Mouse (Mus musculus): Measurements from ENCODE around the gene Acsf3. TPM values are rescaled to one million over a fixed set of nuclear protein-coding genes. Genes with fewer than 3 reads are reported as not detected.

Gene Acsf3
- total and polyA plus RNA-seq, 3 experiments = 2.2 to 10.4 (median 9.0) TPM

DNA sequence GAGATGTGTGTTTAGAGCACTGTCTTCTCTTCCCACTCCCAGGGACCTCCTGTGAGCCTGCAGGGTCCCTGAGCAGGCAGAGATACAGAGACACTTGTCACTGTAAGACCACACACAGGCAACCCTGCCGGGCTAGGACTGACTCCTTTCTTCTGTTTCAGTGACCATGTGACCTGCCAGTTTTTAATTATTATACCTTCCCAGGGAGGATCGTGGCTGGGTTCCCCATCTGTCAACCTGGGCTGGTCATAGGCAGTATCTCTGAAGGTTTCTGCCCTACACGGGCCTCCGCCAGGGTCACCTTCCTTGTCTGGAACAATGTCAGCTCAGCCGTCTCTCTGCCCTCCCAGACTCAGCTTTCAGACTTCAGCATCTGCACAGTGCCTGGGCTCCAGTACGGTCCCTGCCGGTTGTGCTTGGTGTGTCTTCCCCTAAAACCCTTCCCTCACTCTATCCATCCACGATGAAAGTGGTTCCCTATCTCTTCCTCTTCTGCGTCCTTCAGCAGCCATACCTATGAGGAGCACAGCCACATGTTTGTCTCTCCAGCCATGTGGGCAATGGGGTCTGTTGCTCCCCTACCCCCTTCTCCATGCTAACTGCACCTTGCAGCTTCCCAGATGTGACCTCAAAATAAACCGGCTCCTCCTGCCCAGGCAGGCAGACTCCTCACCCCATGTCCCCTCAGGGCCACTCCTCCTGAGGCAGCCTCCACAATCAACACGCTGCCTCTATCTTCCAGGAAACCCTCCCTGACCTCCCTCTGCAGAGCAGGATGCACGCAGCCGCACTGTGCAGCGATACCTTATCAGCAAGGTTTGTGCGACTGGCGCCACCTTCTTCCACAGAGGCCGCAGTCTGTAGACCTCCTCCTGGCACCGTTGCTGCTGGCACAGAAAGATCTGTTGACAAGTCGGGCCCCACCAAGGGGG is 39.5 kb upstream of the Acsf3 start:
- no peak for TF ChIP-seq TCF12 (IDR thresholded peaks at IDR 0.05; ENCODE audit: low read depth, low read length)
- TF ChIP-seq ETS1 (conservative IDR thresholded peaks at IDR 0.05; ENCODE audit: low read depth, low read length) = no peak
- TF ChIP-seq RCOR1 (conservative IDR thresholded peaks at IDR 0.05; ENCODE audit: low read depth, low read length) = no peak
- TF ChIP-seq POLR2A (IDR thresholded peaks at IDR 0.05; ENCODE audit: low read depth, low read length) = no peak
- no peaks in the 10 kb centered on the region for H3K9me3 ChIP-seq (replicated peaks; ENCODE audit: low read length)
- H3K27me3 ChIP-seq (replicated peaks) = peaks cover 4% of the 10 kb centered on the region
- H3K4me2 ChIP-seq (ENCODE audit: insufficient read depth, low read depth, poor library complexity, severe bottlenecking) = no peak overlapping the region
- in situ Hi-C loops (cut with MboI; ENCODE audit: low pct_ligation_motif_present, low pct_unique_long_range_greater_than_20kb, low sequenced_read_pairs) = no loop called here
- H3K36me3 ChIP-seq (replicated peaks in 1 of 2; ENCODE audit: control insufficient read depth in 1 of 2, insufficient read depth in 1 of 2, low read length in 1 of 2) = no peaks in the 10 kb centered on the region
- no peak for DNase-seq (ENCODE audit: extremely low read depth)
- H3K79me2 ChIP-seq (replicated peaks; ENCODE audit: control insufficient read depth, extremely low read depth, insufficient read depth, poor library complexity, severe bottlenecking) = no peaks in the 10 kb centered on the region
- H3K4me1 ChIP-seq (ENCODE audit: control insufficient read depth in 1 of 2, insufficient read depth in 2 of 2) = peaks cover 11 to 29% of the 10 kb centered on the region in 2 experiments
- no peak overlapping the region for H3K4me3 ChIP-seq (replicated peaks in 1 of 3; ENCODE audit: low read depth in 2 of 3, low read length in 2 of 3, poor library complexity in 1 of 3)
- dilution Hi-C loops (cut with MboI; ENCODE audit: extremely low pct_ligation_motif_present, extremely low pct_unique_long_range_greater_than_20kb, low sequenced_read_pairs) = no loop called here
- no peak overlapping the region for H3K27ac ChIP-seq (ENCODE audit: insufficient read depth, low read depth)
- no peak overlapping the region for H3K9ac ChIP-seq (ENCODE audit: insufficient read depth, low read depth)

DNA sequence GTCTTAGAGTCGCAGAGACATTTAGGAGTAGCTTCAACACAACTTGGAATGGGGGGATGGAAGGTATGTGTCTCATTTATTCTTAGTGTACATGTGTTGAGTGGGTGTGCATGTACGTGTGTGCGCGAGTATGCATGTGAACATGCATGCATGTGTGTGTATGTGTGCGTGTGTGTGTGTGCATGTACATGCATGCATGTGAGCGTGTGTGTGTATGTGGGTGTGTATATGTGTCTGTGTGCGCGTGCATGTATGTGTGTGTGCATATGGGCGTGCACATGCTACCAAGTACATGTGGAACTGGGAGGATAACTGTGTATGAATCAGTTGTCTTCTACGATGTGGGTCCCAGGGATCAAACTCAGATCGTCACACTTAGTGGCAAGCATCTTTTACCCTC is 38.7 kb upstream of the Acsf3 start:
- no peaks in the 10 kb centered on the region for H3K9me3 ChIP-seq (replicated peaks; ENCODE audit: low read length)
- dilution Hi-C loops (cut with MboI; ENCODE audit: extremely low pct_ligation_motif_present, extremely low pct_unique_long_range_greater_than_20kb, low sequenced_read_pairs) (no loop called here), in situ Hi-C loops (cut with MboI; ENCODE audit: low pct_ligation_motif_present, low pct_unique_long_range_greater_than_20kb, low sequenced_read_pairs) (no loop called here)
- H3K4me3 ChIP-seq (replicated peaks in 1 of 3; ENCODE audit: low read depth in 2 of 3, low read length in 2 of 3, poor library complexity in 1 of 3) = no peak overlapping the region
- H3K4me2 ChIP-seq (ENCODE audit: insufficient read depth, low read depth, poor library complexity, severe bottlenecking) = no peak overlapping the region
- no peaks in the 10 kb centered on the region for H3K36me3 ChIP-seq (replicated peaks in 1 of 2; ENCODE audit: control insufficient read depth in 1 of 2, insufficient read depth in 1 of 2, low read length in 1 of 2)
- no peaks in the 10 kb centered on the region for H3K79me2 ChIP-seq (replicated peaks; ENCODE audit: control insufficient read depth, extremely low read depth, insufficient read depth, poor library complexity, severe bottlenecking)
- peaks cover 11 to 29% of the 10 kb centered on the region in 2 experiments for H3K4me1 ChIP-seq (ENCODE audit: control insufficient read depth in 1 of 2, insufficient read depth in 2 of 2)
- TF ChIP-seq IRF4 (IDR thresholded peaks at IDR 0.05; ENCODE audit: low read depth, low read length) (no peak), USF1 (IDR thresholded peaks at IDR 0.05; ENCODE audit: low read depth, low read length) (no peak), CHD1 (IDR thresholded peaks at IDR 0.05; ENCODE audit: low read depth, low read length) (no peak), SMC3 (IDR thresholded peaks at IDR 0.05; ENCODE audit: low read depth, low read length) (no peak), POLR2A (IDR thresholded peaks at IDR 0.05; ENCODE audit: low read depth, low read length) (no peak), CTCF (conservative IDR thresholded peaks at IDR 0.05 in 1 of 2, IDR thresholded peaks at IDR 0.05 in 1 of 2; ENCODE audit: low read depth in 2 of 2, low read length in 2 of 2) (no peak), MYC (IDR thresholded peaks at IDR 0.05; ENCODE audit: low read depth, low read length) (no peak), JUN (IDR thresholded peaks at IDR 0.05; ENCODE audit: insufficient read depth, low read depth, low read length) (no peak), E2F4 (IDR thresholded peaks at IDR 0.05; ENCODE audit: insufficient replicate concordance, low read depth, low read length) (no peak), JUND (conservative IDR thresholded peaks at IDR 0.05; ENCODE audit: low read depth, low read length) (no peak), SIN3A (IDR thresholded peaks at IDR 0.05; ENCODE audit: low read length) (no peak)
- no peak overlapping the region for H3K27ac ChIP-seq (ENCODE audit: insufficient read depth, low read depth)
- peaks cover 9% of the 10 kb centered on the region for H3K27me3 ChIP-seq (replicated peaks)
- H3K9ac ChIP-seq (ENCODE audit: insufficient read depth, low read depth) = no peak overlapping the region
- no peak for DNase-seq (ENCODE audit: extremely low read depth)

Data from CH12.LX (cell line).